Mouse (Mus musculus): ENCODE data around the gene Sectm1a.
"Not testable (repeated sequence)": the region's sequence is repeated elsewhere in the genome, so short reads cannot be mapped to it uniquely, and the experiment has no call there.

Gene Sectm1a

GRCm38 (mm10) chr11:121089756-121090546 is 8.9 kb upstream of the Sectm1a start:
- in situ Hi-C loops (cut with MboI) = no loop called here

GRCm38 (mm10) chr11:121088997-121089396 is 8.0 kb upstream of the Sectm1a start:
- in situ Hi-C loops (cut with MboI) = no loop called here

GRCm38 (mm10) chr11:121086296-121086695 is 5.3 kb upstream of the Sectm1a start:
- in situ Hi-C loops (cut with MboI) = no loop called here

GRCm38 (mm10) chr11:121085181-121085580 is 4.2 kb upstream of the Sectm1a start:
- in situ Hi-C loops (cut with MboI) = no loop called here

- in situ Hi-C loops (cut with MboI) = no loop called here
These were observed 2.0 kb upstream of the Sectm1a start for GRCm38 (mm10) chr11:121082857-121083500.

- in situ Hi-C loops (cut with MboI) = no loop called here
These were observed 1.2 kb upstream of the Sectm1a start for GRCm38 (mm10) chr11:121082250-121082649.

GRCm38 (mm10) chr11:121080330-121080729 is 690 bp downstream of the Sectm1a start:
- in situ Hi-C loops (cut with MboI) = no loop called here

- in situ Hi-C loops (cut with MboI) = no loop called here
These were observed 5.4 kb downstream of the Sectm1a start for GRCm38 (mm10) chr11:121075655-121076054.

GRCm38 (mm10) chr11:121069662-121070061 is 11.4 kb downstream of the Sectm1a start:
- in situ Hi-C loops (cut with MboI) = not testable (repeated sequence)

- in situ Hi-C loops (cut with MboI) = no loop called here
These were observed 13.1 kb downstream of the Sectm1a start for GRCm38 (mm10) chr11:121067895-121068294.

GRCm38 (mm10) chr11:121064197-121064596 is 16.8 kb downstream of the Sectm1a start:
- in situ Hi-C loops (cut with MboI) = no loop called here

GRCm38 (mm10) chr11:121063379-121063778 is 17.6 kb downstream of the Sectm1a start, which contains the start of gene Sectm1b:
TSS of gene Sectm1b (minus strand) at chr11:121063569.
- in situ Hi-C loops (cut with MboI) = no loop called here

- in situ Hi-C loops (cut with MboI) = no loop called here
These were observed 19.4 kb downstream of the Sectm1a start for GRCm38 (mm10) chr11:121061615-121062014.

GRCm38 (mm10) chr11:121060401-121061067 is 20.5 kb downstream of the Sectm1a start:
- in situ Hi-C loops (cut with MboI) = not testable (repeated sequence)

GRCm38 (mm10) chr11:121059471-121059870 is 21.5 kb downstream of the Sectm1a start:
- in situ Hi-C loops (cut with MboI) = no loop called here

GRCm38 (mm10) chr11:121058956-121059355 is 22.1 kb downstream of the Sectm1a start:
- in situ Hi-C loops (cut with MboI) = no loop called here

- in situ Hi-C loops (cut with MboI) = no loop called here
These were observed 22.9 kb downstream of the Sectm1a start for GRCm38 (mm10) chr11:121058122-121058521.

GRCm38 (mm10) chr11:121056536-121057236 is 24.3 kb downstream of the Sectm1a start:
- in situ Hi-C loops (cut with MboI) = no loop called here

GRCm38 (mm10) chr11:121053536-121053935 is 27.5 kb downstream of the Sectm1a start:
- in situ Hi-C loops (cut with MboI) = no loop called here

GRCm38 (mm10) chr11:121052387-121052786 is 28.6 kb downstream of the Sectm1a start:
- in situ Hi-C loops (cut with MboI) = no loop called here

GRCm38 (mm10) chr11:121051793-121052192 is 29.2 kb downstream of the Sectm1a start:
- in situ Hi-C loops (cut with MboI) = no loop called here

- in situ Hi-C loops (cut with MboI) = no loop called here
These were observed 31.2 kb downstream of the Sectm1a start for GRCm38 (mm10) chr11:121049840-121050239.
